Mouse (Mus musculus): ENCODE data around the gene Wfikkn1.

Wfikkn1 gene

DNA sequence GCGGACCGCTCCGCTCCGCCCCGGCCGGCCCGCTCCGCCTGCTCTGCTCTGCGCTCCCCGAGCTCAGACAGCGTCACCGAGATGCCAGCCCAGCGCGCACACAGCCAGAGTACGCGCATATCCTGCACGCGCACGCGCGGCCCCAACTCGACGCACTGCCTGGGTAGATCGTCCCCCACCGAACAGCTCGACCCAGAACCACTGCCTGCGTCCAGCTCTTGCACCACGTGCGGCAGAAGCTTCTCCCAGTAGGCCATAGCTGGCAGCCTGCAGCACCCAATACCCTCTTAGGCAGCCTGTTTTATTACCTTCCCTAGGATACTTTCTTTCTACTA, 43.6 kb downstream of the Wfikkn1 start, which contains the start of gene Rhbdl1:
TSS of gene Rhbdl1 (minus strand) at position 220 of the 335 bp plus-strand sequence.
- no peak for DNase-seq (ENCODE audit: low read depth, low spot score)

DNA sequence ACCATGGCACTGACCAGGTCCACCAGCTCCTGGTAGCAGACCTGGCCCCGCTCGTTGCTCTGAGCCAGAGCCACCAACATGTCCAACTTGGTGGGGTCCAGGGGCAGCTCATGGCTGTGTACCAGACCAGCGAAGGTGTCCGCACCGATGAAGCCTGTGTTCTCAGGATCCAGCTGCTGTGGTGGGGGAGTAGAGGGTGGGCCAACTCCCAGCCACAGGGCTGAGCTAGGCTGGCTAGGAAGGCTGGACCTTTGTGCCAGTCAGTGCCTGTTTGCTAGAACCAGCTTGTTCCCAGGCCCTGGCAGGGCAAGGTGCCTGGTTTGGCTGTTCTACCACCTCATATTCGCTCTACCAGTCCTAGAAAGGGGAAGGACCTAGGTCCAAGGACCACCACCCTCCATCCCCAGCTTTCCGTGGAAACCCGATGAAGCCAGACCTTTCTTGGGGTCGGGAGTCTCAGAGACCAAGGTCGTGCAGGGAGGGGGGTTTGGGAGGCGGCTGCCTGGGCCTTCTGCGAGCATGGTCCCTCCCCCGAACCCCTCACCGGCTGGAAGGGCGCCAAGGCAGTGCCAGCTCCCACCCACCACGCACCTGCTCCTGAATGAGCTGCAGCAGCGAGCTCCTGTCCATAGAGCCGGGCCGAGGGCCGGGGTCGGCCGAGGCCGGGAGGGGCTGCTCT, 44.1 kb downstream of the Wfikkn1 start:
- DNase-seq (ENCODE audit: low read depth, low spot score) = no peak

DNA sequence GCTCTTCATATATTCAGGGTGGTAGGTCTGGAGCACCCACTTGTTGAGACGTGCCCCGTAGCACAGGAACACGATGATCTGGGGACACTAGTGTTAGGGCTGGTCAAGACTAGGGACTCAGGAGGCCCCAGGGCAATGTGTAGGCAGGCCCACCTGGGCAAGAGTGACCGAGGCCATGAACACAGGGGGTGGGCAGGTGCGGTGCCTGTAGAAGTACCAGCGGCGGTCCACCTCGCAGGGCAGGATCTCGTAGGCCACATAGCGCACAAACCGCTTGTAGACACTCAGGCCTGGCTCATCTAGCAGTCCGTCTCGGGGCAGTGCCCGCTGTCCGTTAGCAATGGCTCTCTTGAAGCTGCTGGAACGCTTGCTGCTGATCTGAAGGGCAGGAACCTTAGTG, 44.8 kb downstream of the Wfikkn1 start:
- DNase-seq (ENCODE audit: low read depth, low spot score) = no peak

DNA sequence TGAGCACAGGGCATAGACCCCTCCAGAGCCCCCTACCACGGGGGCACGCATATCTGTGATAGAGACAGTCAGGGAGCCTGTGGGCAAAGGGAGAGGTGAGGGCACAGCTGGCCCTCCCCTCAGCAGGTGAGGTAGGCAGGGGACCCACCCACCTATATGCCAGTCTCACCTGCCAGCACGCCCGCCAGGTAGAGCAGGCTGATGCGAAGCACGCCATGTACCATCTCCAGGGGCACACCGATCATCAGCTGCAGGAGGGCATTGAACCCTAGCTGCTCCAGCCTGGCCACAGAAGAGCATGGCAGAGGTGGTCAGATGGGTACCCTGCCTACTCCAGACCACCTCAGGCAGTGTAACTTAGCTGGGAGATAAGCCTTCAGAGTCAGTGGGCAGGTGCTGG, 45.4 kb downstream of the Wfikkn1 start:
- no peak for DNase-seq (ENCODE audit: low read depth, low spot score)

DNA sequence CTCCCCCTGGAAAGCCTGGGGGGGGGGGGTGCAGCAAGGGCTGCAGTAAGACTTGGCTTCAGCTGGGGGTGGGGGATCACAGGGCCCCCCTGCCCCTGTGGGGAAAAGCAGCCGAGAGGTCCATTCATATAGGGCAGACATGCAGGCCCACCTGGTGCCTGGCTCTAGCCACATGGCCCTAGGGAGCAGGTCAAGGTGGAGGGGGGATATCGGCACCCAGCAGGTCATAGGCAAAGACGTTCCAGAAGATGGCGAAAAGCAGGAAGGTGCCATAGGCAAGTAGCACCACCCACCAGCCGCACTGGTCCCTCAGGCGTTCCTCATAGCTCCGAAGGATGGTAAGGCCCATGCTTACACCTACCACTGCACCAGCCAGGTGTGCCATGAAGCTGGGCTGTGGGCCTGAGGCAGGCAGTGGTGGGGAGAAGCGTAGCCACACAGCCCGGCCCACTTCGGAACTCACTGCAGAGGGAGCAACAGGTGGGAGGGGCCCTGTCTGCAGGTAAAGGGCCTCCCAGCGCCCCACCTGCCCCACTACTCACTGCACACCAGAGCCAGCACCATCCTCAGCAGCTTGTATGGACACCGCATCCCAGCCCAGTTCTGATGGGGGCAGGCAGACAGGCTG, 45.9 kb downstream of the Wfikkn1 start:
- DNase-seq (ENCODE audit: low read depth, low spot score) = no peak

DNA sequence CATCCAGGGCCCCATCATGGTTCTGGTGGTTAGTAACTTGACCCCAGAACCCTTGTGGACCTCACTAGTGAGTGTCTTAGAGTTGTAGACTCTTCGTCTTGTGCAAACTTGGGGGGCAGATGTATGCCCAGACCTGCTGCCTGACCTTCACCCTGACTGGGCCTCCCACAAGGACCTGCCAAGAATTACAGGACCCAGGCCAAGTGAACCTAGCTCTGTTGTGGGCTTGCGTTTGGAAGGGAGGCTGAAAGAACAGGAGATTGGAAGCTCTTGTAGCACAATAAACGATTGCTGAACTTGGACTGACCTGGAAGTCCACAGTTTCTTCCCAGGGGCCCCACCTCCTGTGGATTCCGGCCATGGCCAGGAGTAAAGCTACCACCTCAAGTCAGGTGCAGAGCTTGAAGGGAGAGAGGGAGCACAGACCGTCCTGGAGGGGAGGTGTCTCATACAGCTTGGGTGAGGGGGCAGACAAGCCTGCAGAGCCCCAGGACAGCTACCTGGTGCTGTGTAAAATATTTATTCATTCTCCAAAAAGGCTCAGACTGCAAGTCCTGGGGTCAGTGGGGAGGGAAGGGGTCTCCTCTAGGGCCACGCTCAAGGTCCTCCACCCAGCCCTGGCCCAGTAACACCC, 46.6 kb downstream of the Wfikkn1 start:
- DNase-seq (ENCODE audit: low read depth, low spot score) = peak; percentile 37

DNA sequence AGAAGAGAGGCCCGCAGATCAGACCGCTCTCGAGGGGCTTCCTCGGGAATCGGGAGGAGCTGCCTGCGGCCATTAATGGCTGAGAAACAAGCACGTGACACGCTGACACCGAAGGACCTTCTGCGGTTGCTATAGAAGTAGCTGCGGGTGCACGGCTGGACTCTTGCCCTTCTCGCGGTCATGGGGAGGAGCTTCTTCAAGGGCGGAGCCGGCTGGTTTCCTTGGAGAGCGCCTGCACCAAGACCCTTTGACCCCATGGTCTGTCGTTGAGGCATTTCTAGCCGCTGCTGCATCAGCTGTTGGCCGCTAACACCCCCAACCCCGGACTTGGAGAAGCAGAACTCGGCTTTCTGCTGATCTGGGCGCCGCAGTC, 47.4 kb downstream of the Wfikkn1 start, which contains the start of gene Stub1:
TSS of gene Stub1 (minus strand) at position 114 of the 373 bp plus-strand sequence.
- DNase-seq (ENCODE audit: low read depth, low spot score) = peak; percentile 97

DNA sequence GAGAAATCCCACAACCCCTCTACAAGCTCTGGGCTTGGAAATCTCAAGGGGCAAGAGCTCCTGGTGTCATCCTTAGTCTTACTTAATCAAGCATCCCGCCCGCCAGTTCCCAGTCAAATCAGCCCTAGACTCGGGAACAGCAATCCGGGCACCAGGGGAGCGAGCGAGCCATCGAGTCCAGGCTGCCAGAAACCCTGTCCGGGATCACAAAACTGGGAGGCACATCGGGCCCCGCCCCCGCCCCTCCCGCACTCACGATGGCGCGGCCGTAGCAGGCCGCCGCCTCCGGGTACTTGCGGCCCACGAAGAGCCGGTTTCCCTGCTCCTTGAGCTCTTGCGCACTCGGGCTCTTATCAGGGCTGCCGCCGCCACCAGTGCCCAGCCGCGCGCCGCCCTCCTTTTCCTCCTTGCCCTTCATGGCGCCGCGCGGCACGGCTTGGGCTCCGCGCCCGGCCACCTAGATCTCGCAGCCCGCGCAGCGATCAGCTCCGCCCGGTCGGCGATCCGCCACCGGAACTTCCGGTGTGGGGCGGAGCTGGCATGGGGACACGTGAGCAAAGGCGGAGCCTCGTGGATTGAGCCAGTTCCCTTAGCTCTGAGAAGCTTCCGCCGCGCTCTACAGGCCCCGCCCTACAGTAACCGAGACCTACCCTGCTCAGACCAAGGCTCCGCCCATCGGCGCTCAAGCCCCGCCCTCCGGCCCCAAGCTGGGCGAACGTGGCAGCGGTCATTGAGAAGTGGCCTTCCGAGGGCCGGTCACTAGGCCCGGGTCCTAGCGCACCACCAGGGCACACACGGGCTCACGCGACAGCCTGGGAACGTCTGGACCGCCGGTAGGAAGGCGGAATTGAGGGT, 48.0 kb downstream of the Wfikkn1 start:
- peak; percentile 100 for DNase-seq (ENCODE audit: low read depth, low spot score)

DNA sequence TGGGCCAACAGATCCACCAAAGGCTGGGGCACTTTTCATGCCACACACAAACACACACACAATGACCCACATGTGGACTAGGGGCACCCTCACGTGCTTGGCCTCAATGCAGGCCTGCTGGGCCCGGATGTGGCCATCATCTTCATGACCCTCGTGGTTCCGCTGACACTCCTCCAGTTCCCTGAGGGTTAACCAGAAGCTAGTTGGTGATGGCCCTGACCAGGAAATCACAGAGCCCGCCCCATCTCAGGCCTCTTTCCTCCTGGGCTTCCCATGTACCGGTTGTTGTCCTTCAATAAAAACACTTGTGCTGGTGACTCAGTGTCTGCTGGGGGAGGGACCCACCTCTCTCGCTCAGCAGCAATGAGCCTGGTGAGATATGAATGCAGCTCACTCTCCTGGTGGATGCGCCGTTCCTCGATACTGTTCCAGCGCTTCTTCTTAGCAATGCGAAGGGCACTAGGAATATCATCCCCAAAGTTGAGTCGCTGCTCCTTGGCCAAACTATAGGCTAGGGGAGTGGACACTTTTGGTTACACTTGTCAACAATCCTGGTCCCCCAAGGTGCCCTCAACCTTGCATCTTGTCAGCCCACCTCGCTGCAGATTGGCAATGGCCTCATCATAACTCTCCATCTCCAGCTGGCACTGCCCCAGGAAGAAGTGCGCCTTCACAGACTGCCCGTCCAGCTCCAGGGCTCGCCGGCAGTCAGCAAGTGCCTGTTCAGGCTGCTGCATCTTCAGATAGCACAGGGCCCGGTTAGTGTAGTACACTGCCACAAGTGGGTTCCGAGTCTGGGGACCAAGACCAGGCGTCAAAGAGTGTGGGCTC, 49.0 kb downstream of the Wfikkn1 start:
- DNase-seq (ENCODE audit: low read depth, low spot score) = peak; percentile 69

DNA sequence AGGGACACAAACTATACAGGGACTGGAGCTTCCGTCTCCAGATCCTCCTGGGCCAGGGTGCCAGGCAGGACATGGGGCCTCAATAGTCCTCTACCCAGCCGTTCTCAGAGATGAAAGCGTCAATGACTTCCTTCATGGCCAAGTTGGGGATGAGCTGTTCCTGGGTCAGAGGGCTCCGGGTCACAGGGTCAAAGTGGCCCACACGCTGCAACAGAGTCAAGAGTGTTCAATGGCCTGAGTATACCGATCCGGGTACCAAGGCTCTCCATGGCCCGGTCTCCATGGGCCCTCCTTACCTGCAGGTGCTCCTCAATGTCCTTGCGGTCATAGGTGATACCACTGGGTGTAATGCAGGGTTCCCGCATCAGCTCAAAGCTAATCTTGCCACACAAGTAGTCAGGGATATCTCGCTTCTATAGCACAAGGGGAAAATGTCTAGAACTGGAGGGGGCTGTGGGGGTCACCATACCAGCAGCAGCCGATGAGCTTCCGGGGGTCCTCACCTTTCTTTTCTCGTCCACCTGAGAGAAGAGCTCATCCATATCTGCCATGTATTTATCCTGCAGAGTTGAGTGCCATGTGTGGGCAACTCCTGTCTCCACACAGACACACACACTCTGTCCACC, 49.7 kb downstream of the Wfikkn1 start:
- no peak for DNase-seq (ENCODE audit: low read depth, low spot score)

DNA sequence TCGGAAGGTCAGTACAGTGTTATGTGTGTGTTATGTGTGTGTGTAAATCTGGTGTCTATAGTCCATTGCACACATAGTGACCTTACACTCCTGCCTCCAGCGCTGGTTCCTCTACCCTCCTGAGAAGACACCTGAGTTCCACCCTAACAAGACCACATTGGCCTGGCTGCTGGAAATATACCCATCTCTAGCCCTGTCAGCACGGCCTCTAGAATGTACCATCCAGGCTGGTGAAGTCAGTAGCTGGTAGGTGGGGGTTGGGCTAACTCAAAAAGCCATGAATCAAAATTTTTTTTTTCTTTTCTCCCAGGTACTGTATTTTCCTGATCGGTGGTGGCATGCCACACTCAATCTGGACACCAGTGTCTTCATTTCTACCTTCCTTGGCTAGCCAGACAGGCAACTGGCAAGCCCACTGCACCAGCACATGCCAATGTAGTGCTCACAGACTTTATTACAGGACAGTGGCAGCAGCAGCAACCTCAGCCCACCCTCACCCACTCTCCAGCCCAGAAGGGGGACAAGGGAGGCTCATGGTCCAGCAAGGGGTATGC, 50.4 kb downstream of the Wfikkn1 start:
- DNase-seq (ENCODE audit: low read depth, low spot score) = no peak

DNA sequence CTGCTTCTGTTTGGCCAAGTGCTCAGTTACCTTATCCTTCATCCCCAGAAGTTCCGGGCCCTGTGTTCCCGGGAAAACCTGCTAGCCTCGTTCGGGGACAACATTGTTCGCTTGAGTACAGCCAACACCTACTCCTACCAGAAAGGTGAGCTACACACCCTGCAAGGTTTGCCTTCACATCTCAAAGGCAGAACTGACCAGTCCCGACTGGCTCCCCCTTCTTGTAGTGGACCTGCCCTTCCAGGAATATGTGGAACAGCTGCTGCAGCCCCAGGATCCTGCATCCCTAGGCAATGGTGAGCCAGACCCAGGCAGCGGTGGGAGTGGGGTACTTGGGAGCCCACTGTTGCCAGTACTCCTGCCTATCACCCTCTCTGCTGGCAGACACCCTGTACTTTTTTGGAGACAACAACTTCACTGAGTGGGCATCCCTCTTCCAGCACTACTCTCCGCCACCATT, 51.1 kb downstream of the Wfikkn1 start:
- DNase-seq (ENCODE audit: low read depth, low spot score) = no peak

DNA sequence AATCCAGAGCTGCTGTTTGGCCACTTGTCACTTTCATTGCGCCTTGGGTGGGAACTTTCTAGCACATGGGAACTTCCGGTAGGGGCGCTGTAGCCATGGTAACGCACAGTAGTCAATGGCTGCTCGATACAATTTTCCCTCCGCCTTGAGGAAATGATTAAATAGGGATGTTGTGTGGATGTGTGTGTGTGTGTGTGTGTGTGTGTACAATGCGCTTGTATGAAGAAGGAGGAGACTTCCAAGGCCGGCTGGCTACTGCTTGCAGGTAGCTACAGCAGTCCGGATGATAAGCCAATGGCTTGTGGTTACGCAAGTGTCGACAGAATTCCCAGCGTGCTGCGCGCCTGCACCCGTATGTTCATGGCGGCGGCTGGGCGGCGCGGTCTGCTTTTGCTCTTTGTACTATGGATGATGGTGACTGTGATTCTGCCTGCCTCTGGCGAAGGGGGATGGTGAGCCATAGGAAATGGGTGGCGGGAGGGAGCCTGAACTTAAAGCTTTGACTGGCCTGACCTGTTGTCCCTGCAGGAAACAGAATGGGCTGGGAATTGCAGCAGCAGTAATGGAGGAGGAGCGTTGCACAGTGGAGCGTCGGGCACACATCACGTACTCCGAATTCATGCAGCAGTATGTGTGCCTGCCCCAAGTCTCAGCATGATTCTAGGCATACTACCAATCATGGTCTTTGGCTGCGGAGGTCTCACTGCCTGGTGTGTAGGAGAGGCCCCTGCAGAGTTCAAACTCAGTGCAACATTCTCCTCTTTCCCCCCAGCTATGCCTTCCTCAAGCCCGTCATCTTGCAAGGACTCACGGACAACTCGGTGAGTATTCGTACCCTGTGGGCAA, 51.7 kb downstream of the Wfikkn1 start, which contains the start of gene Jmjd8:
TSS of gene Jmjd8 (plus strand) at position 156 of the 846 bp plus-strand sequence.
- peak; percentile 68 for DNase-seq (ENCODE audit: low read depth, low spot score)

DNA sequence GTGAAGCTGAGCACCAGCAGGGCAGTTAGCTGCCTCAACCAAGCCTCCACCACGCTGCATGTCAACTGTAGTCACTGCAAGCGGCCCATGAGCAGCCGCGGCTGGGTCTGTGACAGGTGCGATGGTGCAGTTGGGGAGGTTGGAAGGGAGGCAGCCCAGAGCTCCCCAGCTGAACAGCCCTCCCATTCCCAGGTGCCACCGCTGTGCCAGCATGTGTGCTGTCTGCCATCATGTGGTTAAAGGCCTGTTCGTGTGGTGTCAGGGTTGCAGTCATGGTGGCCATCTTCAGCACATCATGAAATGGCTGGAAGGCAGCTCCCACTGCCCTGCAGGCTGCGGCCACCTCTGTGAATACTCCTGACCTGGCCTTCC, 52.4 kb downstream of the Wfikkn1 start:
- no peak for DNase-seq (ENCODE audit: low read depth, low spot score)

Measured in 3T3-L1 (cell line).